Mouse (Mus musculus) forebrain, embryonic 10.5 days (tissue): ENCODE measurements around the gene Prima1. TPM values are rescaled to one million over a fixed set of nuclear protein-coding genes. Genes with fewer than 3 reads are reported as not detected.

ENCODE experiments used
- DNase-seq: peaks from one replicate; pipeline ENCODE4 v3.0.0-alpha.2; 2017; ENCODE audit warnings: low spot score; ENCODE audit errors: extremely low spot score
- H3K27ac ChIP-seq: fragments of 300-500 bp; sonication (generic); 2 replicates; pipeline ENCODE4 v1.5.1; 2016; ENCODE audit warnings: mild to moderate bottlenecking
- H3K27me3 ChIP-seq: fragments of 300-500 bp; sonication (generic); 2 replicates; pipeline ENCODE4 v1.6.1; 2016; ENCODE audit warnings: mild to moderate bottlenecking; ENCODE audit not compliant: poor library complexity, severe bottlenecking
- H3K36me3 ChIP-seq: fragments of 300-500 bp; sonication (generic); replicated peaks from 2 replicates; pipeline ENCODE4 v1.6.1; 2016; ENCODE audit warnings: mild to moderate bottlenecking, moderate library complexity
- H3K4me1 ChIP-seq: fragments of 300-500 bp; sonication (generic); 2 replicates; pipeline ENCODE4 v1.6.1; 2016
- H3K4me3 ChIP-seq: fragments of 300-500 bp; sonication (generic); 2 replicates; pipeline ENCODE4 v1.5.1; 2016; ENCODE audit warnings: mild to moderate bottlenecking, moderate library complexity
- H3K9me3 ChIP-seq: fragments of 300-500 bp; sonication (generic); 2 replicates; pipeline ENCODE4 v1.6.1; 2016; ENCODE audit warnings: mild to moderate bottlenecking, moderate library complexity
- WGBS: fragments of 180-500 bp; shearing (Covaris S2); methylation state at CpG from one replicate; pipeline ENCODE4 v1.1.7; 2016; 5-methylcytosine and 5-hydroxymethylcytosine counted together
- polyA plus RNA-seq: library from polyadenylated mRNA; unstranded; fragments of >200 nt; fragmentation: Nextera tagmentation; extraction: Ambion mirVana; gene quantifications from 2 replicates; pipeline ENCODE4 v1.2.1, GENCODE M21; 2016

Prima1 gene
- polyA plus RNA-seq, 1 experiment from 2014 or later = not detected

GRCm38 (mm10) chr12:103214270-103214669, 27.7 kb downstream of the Prima1 start:
- Histone ChIP-seq H3K27ac (0 out of 2 replicates have a peak overlapping the region, but pooled peaks have one; percentile 1), H3K27me3 (no peaks in the 10 kb centered on the region), H3K9me3 (no peaks in the 10 kb centered on the region), H3K4me3 (no peak overlapping the region), H3K36me3 (no peaks in the 10 kb centered on the region), H3K4me1 (peaks cover 12% of the 10 kb centered on the region; the same call in 1 of the 2 replicates)
- no peak for DNase-seq
- 80% methylated on average over 10 of the region's 10 CpGs for WGBS

DNA sequence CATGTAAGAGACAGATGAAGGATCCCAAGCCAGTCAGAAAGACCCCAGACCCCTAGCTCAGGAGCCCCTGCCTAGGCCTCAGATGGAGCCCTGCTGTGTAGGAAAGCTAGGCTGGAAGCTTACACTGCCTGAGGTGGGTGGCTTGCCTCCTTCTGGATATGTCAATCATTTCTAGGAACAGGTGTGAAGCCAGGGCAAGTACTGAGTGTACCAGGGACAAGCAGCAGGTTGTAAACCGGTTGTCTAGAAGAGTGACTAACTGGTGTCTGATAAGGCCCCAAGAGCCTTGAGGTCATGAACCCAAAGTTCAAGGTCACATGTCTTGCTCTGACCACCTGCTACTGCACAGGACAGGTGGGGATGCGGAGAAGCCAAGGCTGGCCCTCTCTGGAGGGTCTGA, 28.4 kb downstream of the Prima1 start:
- Histone ChIP-seq H3K9me3 (no peaks in the 10 kb centered on the region), H3K4me1 (peaks cover 12% of the 10 kb centered on the region; the same call in 1 of the 2 replicates), H3K4me3 (no peak overlapping the region), H3K27ac (no peak overlapping the region), H3K27me3 (no peaks in the 10 kb centered on the region), H3K36me3 (no peaks in the 10 kb centered on the region)
- 97% methylated on average over 2 of the region's 2 CpGs for WGBS
- no peak for DNase-seq

GRCm38 (mm10) chr12:103211078-103211477, 30.9 kb downstream of the Prima1 start:
- DNase-seq = no peak
- Histone ChIP-seq H3K36me3 (no peaks in the 10 kb centered on the region), H3K4me3 (no peak overlapping the region), H3K4me1 (peaks cover 12% of the 10 kb centered on the region; the same call in 1 of the 2 replicates), H3K27me3 (no peaks in the 10 kb centered on the region), H3K27ac (0 out of 2 replicates have a peak overlapping the region, but pooled peaks have one; percentile 35), H3K9me3 (no peaks in the 10 kb centered on the region)
- WGBS = 50% methylated on average over 5 of the region's 5 CpGs

DNA sequence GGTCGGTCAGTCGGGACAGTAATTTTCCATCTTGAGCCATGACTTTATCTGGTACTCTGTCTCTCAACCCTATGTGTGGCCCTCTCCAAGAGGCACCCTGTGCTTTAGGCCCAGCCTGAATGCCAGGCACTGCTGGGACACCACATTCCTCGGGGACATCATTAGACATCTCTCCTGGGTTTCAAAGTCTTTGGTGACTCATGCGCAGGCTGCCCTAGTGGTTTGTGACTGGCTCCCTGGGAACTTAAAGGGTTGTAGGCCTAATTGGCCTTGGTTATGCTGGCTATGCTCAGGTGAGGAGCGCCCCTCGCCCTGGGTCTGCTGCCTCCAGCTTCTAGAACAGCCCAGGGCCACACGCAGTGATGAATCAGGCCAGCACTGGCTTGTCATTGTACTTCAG, 32.4 kb downstream of the Prima1 start:
- H3K4me3 ChIP-seq = no peak overlapping the region
- H3K9me3 ChIP-seq = no peaks in the 10 kb centered on the region
- DNase-seq = no peak
- H3K4me1 ChIP-seq = peaks cover 7% of the 10 kb centered on the region; the same call in 1 of the 2 replicates
- H3K27ac ChIP-seq = no peak overlapping the region
- no peaks in the 10 kb centered on the region for H3K36me3 ChIP-seq
- H3K27me3 ChIP-seq = no peaks in the 10 kb centered on the region
- 94% methylated on average over 7 of the region's 7 CpGs for WGBS

GRCm38 (mm10) chr12:103205561-103205960, 36.4 kb downstream of the Prima1 start:
- peaks cover 17% of the 10 kb centered on the region for H3K4me1 ChIP-seq
- no peaks in the 10 kb centered on the region for H3K36me3 ChIP-seq
- H3K9me3 ChIP-seq = no peaks in the 10 kb centered on the region
- no peak for DNase-seq
- no peak overlapping the region for H3K4me3 ChIP-seq
- WGBS = 81% methylated on average over 7 of the region's 7 CpGs
- H3K27me3 ChIP-seq = no peaks in the 10 kb centered on the region
- H3K27ac ChIP-seq = no peak overlapping the region

- WGBS = 38% methylated on average over 11 of the region's 11 CpGs
- H3K36me3 ChIP-seq = no peaks in the 10 kb centered on the region
- H3K4me3 ChIP-seq = no peak overlapping the region
- no peak for DNase-seq
- H3K27me3 ChIP-seq = no peaks in the 10 kb centered on the region
- peaks cover 17% of the 10 kb centered on the region for H3K4me1 ChIP-seq
- H3K9me3 ChIP-seq = no peaks in the 10 kb centered on the region
- H3K27ac ChIP-seq = peak overlapping the region; percentile 64
These were observed 39.1 kb downstream of the Prima1 start for GRCm38 (mm10) chr12:103202592-103203544.

DNA sequence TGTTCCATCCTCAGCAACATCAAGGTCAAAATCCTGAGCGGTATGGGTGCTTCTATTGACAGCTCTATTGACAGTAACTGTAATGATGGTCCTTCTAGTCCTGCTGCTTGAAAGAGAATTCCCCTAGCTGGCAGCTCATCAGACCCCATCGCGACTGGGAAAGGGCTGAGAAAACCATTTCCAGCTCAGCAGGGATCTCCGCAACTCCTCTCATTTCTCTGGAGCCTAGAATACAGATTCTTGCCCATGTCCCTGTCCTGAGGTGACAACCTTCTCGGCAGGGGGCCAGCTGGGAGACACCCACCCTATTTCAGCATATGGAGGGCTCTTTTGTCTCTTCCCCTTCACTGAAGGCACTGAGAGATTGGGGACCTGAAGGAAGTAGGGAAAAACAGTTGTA, 49.0 kb downstream of the Prima1 start:
- WGBS = 82% methylated on average over 5 of the region's 5 CpGs
- H3K4me3 ChIP-seq = no peak overlapping the region
- no peaks in the 10 kb centered on the region for H3K36me3 ChIP-seq
- H3K27ac ChIP-seq = no peak overlapping the region
- DNase-seq = no peak
- peaks cover 15% of the 10 kb centered on the region for H3K4me1 ChIP-seq
- no peaks in the 10 kb centered on the region for H3K9me3 ChIP-seq
- H3K27me3 ChIP-seq = no peaks in the 10 kb centered on the region

- Histone ChIP-seq H3K4me1 (peaks cover 15% of the 10 kb centered on the region), H3K9me3 (no peaks in the 10 kb centered on the region), H3K36me3 (no peaks in the 10 kb centered on the region), H3K27ac (no peak overlapping the region), H3K4me3 (no peak overlapping the region), H3K27me3 (no peaks in the 10 kb centered on the region)
- no peak for DNase-seq
- WGBS = 90% methylated on average over 12 of the region's 12 CpGs
These were observed 52.2 kb downstream of the Prima1 start for GRCm38 (mm10) chr12:103189771-103190170.

GRCm38 (mm10) chr12:103188223-103188622, 53.7 kb downstream of the Prima1 start:
- no peak overlapping the region for H3K27ac ChIP-seq
- no peak for DNase-seq
- 73% methylated on average over 8 of the region's 8 CpGs for WGBS
- no peak overlapping the region for H3K4me3 ChIP-seq
- no peaks in the 10 kb centered on the region for H3K9me3 ChIP-seq
- H3K4me1 ChIP-seq = peaks cover 17% of the 10 kb centered on the region
- H3K27me3 ChIP-seq = no peaks in the 10 kb centered on the region
- H3K36me3 ChIP-seq = no peaks in the 10 kb centered on the region

DNA sequence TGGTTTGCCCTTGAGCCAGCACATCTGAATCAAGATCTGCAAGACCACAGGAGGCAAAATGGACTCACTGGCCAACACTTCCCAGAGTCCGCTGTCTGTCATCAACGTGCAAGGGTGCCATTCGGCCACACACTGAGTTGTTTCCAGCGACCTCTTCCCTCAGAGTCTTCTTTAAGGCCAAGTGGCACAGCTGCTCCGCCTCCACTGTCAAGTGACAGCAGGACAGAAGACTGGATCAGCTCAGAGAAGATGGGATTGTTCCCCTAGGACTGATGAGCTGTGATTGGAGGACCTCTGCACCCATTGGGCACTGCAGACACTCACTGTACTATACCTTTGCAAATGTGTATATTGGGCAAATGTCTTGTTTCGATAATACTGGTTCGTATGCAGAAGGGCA, 54.9 kb downstream of the Prima1 start:
- no peaks in the 10 kb centered on the region for H3K27me3 ChIP-seq
- H3K4me3 ChIP-seq = no peak overlapping the region
- H3K27ac ChIP-seq = no peak overlapping the region
- H3K4me1 ChIP-seq = peaks cover 24% of the 10 kb centered on the region
- no peaks in the 10 kb centered on the region for H3K9me3 ChIP-seq
- no peak for DNase-seq
- H3K36me3 ChIP-seq = no peaks in the 10 kb centered on the region
- 88% methylated on average over 7 of the region's 7 CpGs for WGBS

GRCm38 (mm10) chr12:103183057-103183456, 58.9 kb downstream of the Prima1 start:
- Histone ChIP-seq H3K4me1 (peaks cover 9% of the 10 kb centered on the region), H3K36me3 (no peaks in the 10 kb centered on the region), H3K27me3 (no peaks in the 10 kb centered on the region), H3K9me3 (no peaks in the 10 kb centered on the region), H3K27ac (peak overlapping the region; percentile 20; the same call in 1 of the 2 replicates), H3K4me3 (peak overlapping the region; percentile 2; the same call in 1 of the 2 replicates)
- WGBS = 15% methylated on average over 7 of the region's 7 CpGs
- DNase-seq = no peak

DNA sequence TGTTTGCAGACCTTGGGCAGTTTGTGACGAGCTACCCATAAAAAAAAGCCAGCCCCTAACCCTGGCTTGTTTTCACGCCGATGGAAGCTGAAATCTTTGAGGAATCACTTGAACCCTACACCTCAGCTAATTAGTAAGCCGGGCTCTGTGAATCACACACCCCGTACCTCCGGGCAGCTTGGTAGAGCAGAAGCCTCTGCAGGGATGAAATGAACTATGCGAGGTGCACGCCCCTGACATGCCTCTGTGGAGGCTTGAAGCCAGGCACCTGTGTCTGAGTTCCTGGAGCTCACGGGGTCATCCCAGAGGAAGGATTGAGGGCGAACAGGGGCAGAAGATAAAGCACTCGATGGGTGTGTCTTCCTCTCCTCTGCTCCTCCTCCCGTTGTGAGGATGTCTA, 73.1 kb downstream of the Prima1 start:
- H3K9me3 ChIP-seq = no peaks in the 10 kb centered on the region
- H3K36me3 ChIP-seq = no peaks in the 10 kb centered on the region
- H3K27me3 ChIP-seq = no peaks in the 10 kb centered on the region
- no peak overlapping the region for H3K4me3 ChIP-seq
- H3K4me1 ChIP-seq = peaks cover 25% of the 10 kb centered on the region
- H3K27ac ChIP-seq = no peak overlapping the region
- no peak for DNase-seq
- 80% methylated on average over 12 of the region's 12 CpGs for WGBS
